Mouse (Mus musculus) spleen, embryonic (tissue): ENCODE measurements at regions not wholly inside any gene's neighbourhood (a gene's known extent, or its start where the extent isn't known, plus 50 kb on each side); places are given as distances from the start of the nearest gene placed in this dataset.

Source experiments
- CTCF ChIA-PET: fragments of 350-600 bp; sonication (Branson Sonifier 250); formaldehyde crosslinking; loops from one replicate; lab custom pipeline; 2022; lab: Charles Lee

GRCm38 (mm10) chr1:137141879-137142570, 181.8 kb upstream of the Nr5a2 start:
- CTCF ChIA-PET = no interaction called here

- CTCF ChIA-PET = no interaction called here
Measured at GRCm38 (mm10) chr1:137141372-137141771, 181.1 kb upstream of the Nr5a2 start.

- CTCF ChIA-PET = interaction anchor here (0.6 kb wide), 1 partner anchor 82 kb away, joined by 3 read pairs; no protein-coding TSS in a partner anchor
Measured at GRCm38 (mm10) chr1:137136156-137136555, 175.9 kb upstream of the Nr5a2 start.

GRCm38 (mm10) chr1:137133734-137134133, 173.5 kb upstream of the Nr5a2 start:
- CTCF ChIA-PET = no interaction called here

- CTCF ChIA-PET = no interaction called here
Measured at GRCm38 (mm10) chr1:137130264-137130663, 170.0 kb upstream of the Nr5a2 start.

- CTCF ChIA-PET = no interaction called here
Measured at GRCm38 (mm10) chr1:137129116-137129515, 168.9 kb upstream of the Nr5a2 start.

- CTCF ChIA-PET = no interaction called here
Measured at GRCm38 (mm10) chr1:137117866-137118265, 157.6 kb upstream of the Nr5a2 start.

GRCm38 (mm10) chr1:137106444-137106843, 146.2 kb upstream of the Nr5a2 start:
- CTCF ChIA-PET = no interaction called here

- CTCF ChIA-PET = no interaction called here
Measured at GRCm38 (mm10) chr1:137091762-137092161, 131.5 kb upstream of the Nr5a2 start.

- CTCF ChIA-PET = no interaction called here
Measured at GRCm38 (mm10) chr1:137088148-137088547, 127.9 kb upstream of the Nr5a2 start.

- CTCF ChIA-PET = no interaction called here
Measured at GRCm38 (mm10) chr1:137086766-137087165, 126.5 kb upstream of the Nr5a2 start.

- CTCF ChIA-PET = no interaction called here
Measured at GRCm38 (mm10) chr1:137083500-137083899, 123.3 kb upstream of the Nr5a2 start.

GRCm38 (mm10) chr1:137079401-137080003, 119.3 kb upstream of the Nr5a2 start:
- CTCF ChIA-PET = no interaction called here

GRCm38 (mm10) chr1:137074787-137075186, 114.5 kb upstream of the Nr5a2 start:
- CTCF ChIA-PET = no interaction called here

GRCm38 (mm10) chr1:137073857-137074572, 113.8 kb upstream of the Nr5a2 start:
- CTCF ChIA-PET = no interaction called here

GRCm38 (mm10) chr1:137060914-137061313, 100.7 kb upstream of the Nr5a2 start:
- CTCF ChIA-PET = no interaction called here

- CTCF ChIA-PET = no interaction called here
Measured at GRCm38 (mm10) chr1:137053134-137053533, 92.9 kb upstream of the Nr5a2 start.

GRCm38 (mm10) chr1:137051515-137051914, 91.3 kb upstream of the Nr5a2 start:
- CTCF ChIA-PET = no interaction called here

- CTCF ChIA-PET = no interaction called here
Measured at GRCm38 (mm10) chr1:137044076-137044475, 83.8 kb upstream of the Nr5a2 start.

- CTCF ChIA-PET = no interaction called here
Measured at GRCm38 (mm10) chr1:137042414-137043010, 82.3 kb upstream of the Nr5a2 start.

- CTCF ChIA-PET = no interaction called here
Measured at GRCm38 (mm10) chr1:137040898-137041297, 80.7 kb upstream of the Nr5a2 start.

- CTCF ChIA-PET = no interaction called here
Measured at GRCm38 (mm10) chr1:137034586-137034985, 74.3 kb upstream of the Nr5a2 start.
